Mouse (Mus musculus) urinary bladder, adult 2 months (tissue): ENCODE measurements around the gene Leng8. TPM values are rescaled to one million over a fixed set of nuclear protein-coding genes. Genes with fewer than 3 reads are reported as not detected.
"Not testable (repeated sequence)": the region's sequence is repeated elsewhere in the genome, so short reads cannot be mapped to it uniquely, and the experiment has no call there.

ENCODE experiments used
- DNase-seq: peaks from one replicate; pipeline ENCODE4 v3.0.0; 2022; ENCODE audit warnings: low spot score
- polyA plus RNA-seq: library from polyadenylated mRNA; depleted of rRNA; stranded (reverse); fragments of >200 nt; gene quantifications from 2 replicates; pipeline ENCODE4 v1.2.3, GENCODE M21; 2012

The Leng8 gene
- polyA plus RNA-seq, 1 experiment: 262 TPM

DNA sequence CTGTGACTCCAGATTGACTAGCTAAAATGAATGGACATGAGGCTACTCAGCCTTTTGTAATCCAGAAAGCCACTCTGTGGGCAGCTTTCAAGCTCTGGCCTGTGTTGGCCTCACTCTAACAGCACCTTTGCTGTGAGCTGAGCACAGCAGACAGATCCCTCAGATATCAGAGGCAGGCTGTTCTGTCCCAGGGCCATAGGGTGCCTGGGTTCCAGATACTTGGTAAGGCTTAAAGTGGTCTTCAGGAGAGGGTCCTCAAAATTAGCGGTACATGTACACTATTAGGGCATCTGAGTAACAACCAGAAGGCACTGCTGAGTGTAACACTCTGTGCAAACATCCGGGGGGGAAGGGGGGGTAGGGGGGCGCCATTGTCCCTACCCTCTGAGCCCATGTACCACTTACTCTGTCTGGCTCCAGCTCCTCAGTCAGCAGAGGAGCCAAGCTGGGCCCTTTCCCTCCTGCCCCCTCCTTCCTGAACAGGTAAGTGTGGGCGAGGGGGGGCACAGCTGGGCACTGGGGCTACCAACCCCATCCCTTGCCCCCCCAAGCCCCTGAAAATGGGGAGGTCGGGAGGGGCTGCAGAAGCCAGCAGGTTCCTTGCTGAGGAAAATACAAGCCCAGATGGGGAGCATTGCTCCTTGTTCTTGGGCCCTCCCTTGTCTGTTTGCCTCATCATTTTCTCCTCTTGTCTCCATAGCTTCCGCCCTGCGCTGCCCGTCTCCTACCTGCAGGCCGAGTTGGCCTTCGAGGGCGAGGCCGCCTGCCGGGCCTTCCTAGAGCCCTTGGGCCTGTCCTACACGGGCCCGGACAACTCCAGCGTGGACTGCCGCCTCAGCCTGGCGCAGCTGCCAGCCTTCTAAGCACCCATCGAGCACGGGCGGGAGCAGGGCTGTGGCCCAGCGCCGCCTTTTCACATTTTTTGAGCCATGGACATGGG, 9.7 kb downstream of the Leng8 start:
- DNase-seq: peak; percentile 31

DNA sequence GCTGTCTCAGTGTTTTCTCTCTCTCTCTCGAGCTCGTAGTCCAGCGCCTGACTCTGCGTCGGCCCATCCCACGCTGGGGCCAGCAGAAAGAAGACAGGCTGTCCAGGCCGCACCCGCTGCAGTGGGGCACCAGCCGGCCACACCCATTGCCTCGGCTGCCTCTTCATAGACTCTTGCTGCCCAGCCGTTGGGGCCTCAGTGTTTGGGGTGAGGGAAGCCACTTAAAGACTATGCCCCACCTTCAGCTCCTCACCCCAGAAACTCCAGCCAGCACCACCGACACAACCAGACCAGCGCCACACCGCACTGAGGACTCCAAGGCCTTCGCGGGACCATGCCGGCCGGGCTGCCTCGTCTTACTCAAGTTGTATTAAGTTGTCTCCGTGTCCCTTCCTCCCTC, 10.5 kb downstream of the Leng8 start:
- peak; percentile 20 for DNase-seq

DNA sequence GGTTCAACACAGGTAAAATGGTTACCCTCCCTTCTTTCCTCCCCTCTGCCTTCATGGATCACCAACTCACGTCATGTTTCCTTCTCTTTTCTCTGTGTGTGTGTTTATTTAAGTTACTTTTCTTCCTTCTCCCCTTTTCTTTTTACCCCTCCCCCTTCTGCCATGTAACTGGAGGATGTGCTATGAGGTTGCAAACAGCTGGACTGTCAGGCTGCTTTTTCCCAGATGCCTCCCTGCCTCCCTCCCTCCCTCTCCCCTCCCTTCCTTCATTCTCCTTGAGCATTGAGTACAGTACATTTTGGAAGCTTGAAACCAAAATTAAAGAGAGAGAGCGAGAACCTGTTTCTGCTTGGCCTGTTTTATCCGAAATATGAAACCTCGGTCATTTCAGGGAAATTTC, 11.0 kb downstream of the Leng8 start:
- DNase-seq: no peak

- peak; percentile 32 for DNase-seq
Measured at GRCm38 (mm10) chr7:4148341-4149208, 11.7 kb downstream of the Leng8 start.

DNA sequence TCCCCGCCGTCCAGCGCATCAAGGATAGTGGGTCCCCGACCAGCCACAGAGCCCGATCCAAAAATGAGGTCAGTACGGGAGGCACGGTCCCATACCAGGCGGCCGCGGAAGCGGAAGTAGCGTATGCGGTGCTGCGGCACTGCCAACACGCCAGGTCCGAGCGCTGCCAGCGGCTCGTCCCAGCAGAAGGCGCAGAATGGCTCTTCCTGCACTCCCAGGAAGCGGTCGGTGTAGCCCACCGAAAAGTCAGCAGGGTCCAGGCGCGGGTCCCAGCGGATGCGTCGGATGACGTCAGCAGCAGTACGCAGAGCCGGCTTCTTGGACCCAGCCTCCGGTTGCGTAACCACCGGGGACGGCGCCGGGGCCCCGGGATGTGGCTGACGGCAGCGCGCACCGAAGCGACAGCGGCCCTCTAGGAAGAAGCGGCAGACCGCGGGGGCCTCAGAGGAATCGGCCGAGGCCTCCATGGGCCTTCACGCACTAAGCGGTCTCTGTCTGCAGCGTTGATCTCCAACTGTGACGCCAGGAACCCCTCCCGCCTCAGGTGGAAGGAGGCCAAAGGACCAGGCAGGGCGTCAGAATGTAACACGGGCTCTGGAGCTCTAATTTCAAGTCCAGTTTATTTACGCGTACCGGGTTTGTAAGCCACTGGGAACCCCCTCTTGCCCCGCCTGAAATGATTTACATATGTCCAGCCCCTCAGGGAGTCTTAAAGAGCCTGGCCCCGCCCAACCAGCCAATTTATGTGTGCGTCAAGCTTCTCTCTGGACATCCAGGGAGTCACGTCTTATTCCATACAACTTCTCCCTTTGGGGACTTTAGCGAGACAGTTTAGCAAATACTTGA, 12.6 kb downstream of the Leng8 start:
- DNase-seq: peak; percentile 83

DNA sequence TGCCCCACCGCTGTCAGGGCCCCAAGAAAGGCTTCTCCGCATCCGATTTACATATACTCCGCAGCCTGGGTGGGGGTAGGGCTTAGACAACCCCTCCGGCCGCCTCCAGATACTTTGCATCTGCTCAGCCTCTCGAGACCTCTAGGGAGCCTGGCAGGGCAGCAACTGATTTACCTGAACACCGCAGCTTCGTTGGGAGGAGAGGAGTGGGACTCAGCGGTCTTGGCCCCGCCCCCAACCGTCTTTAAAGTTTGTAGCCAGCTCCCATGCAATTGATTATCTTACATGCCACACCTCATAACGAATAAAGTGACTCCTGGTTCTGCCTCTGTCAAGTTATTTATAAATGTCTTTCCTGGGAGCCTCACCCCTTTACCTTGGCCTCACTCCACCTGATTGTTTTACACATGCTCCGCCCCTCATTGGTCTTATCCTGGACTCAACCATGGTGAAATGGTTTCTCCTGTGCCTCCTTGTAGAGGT, 13.3 kb downstream of the Leng8 start, which contains the start of gene Leng9:
Gene Leng9, minus strand, starts transcription at position 316 of the 483 bp plus-strand sequence.
- no peak for DNase-seq

DNA sequence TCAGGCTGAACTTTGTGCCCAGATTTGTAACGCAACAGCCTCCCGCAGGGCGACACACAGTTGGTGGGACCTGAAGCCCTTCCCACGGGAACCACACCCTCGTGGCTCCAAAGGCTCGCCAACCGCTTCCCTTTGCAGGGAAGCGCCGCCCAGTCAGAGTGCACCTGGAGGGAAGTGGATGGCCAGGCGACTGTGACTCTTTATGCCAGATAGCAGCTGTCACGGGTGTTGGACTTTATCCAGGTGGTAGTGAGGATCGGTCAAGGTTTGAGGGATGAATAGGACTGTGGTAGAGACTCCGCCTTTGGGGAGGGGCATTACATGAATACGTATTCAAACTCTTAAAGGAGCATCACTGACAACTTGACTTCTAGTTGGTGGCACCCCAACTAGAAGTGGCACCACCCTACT, 14.0 kb downstream of the Leng8 start:
- DNase-seq: no peak

GRCm38 (mm10) chr7:4151241-4151640, 14.4 kb downstream of the Leng8 start:
- DNase-seq: no peak

- DNase-seq: no peak
Measured at GRCm38 (mm10) chr7:4154356-4154755, 17.5 kb downstream of the Leng8 start.

- no peak for DNase-seq
Measured at GRCm38 (mm10) chr7:4154976-4155375, 18.1 kb downstream of the Leng8 start.

DNA sequence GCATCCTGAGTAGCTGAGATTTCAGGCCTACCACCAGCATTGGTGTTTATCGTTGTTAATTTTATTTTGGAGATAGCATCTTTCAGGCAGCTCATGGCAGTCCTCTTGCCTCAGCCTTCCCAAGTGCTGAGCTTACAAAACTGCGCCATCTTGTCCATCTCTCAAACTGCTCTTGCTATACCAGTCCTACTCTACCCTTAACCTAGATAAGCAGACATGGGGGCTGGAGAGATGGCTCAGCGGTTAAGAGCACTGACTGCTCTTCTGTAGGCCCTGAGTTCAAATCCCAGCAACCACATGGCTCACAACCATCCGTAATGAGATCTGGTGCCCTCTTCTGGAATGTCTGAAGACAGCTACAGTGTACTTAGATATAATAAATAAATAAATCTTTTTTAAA, 24.8 kb downstream of the Leng8 start:
- not testable (repeated sequence) for DNase-seq

DNA sequence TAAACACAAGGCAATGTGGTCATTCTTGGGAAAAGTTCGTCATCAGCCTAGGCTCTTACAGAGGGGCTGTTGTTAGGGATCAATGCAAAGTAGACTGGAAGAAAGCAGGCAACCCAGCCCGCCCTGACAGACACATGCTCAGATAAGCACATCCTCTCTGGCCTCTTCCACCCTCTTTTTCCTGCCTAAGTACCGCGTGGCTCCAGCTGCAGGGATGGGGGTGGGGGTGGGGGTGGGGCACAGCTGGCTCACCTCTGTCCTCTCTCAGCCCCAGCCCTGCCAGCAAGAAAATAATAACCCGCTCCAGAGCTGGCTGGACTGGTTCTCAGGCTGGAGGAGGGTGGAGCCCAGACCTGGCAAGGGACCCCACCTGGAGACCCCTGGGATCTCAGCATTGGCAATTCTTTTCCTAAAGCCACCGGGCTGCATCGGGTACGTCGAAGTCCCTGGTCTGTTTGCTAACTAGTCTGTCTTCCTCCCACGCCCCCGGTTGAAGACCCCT, 26.8 kb downstream of the Leng8 start:
- DNase-seq: no peak

GRCm38 (mm10) chr7:4164090-4164910, 27.5 kb downstream of the Leng8 start, which contains the start of gene Cdc42ep5:
Gene Cdc42ep5 (minus strand): TSS chr7:4164860.
- DNase-seq: no peak

- DNase-seq: no peak
Measured at GRCm38 (mm10) chr7:4165286-4165685, 28.4 kb downstream of the Leng8 start.

DNA sequence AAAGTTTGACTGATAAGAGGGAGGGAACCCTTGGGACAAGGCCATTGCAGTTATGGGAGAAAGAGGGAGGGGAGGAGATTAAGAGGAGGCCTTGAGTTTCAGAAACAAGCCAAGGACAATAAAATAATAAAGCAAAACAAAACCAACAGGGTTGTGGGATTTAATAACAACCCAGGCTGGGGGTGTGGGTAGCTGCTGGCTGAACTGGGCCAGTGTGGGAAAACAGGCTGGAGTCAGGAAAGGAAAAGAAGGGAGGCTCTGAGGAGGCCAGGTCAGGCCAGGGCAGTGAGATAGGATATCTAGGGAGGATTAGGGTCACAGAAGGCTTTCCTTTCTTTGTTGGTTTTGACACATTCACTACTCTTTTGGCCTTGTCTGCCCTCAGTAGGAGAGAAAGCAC, 30.3 kb downstream of the Leng8 start:
- no peak for DNase-seq

DNA sequence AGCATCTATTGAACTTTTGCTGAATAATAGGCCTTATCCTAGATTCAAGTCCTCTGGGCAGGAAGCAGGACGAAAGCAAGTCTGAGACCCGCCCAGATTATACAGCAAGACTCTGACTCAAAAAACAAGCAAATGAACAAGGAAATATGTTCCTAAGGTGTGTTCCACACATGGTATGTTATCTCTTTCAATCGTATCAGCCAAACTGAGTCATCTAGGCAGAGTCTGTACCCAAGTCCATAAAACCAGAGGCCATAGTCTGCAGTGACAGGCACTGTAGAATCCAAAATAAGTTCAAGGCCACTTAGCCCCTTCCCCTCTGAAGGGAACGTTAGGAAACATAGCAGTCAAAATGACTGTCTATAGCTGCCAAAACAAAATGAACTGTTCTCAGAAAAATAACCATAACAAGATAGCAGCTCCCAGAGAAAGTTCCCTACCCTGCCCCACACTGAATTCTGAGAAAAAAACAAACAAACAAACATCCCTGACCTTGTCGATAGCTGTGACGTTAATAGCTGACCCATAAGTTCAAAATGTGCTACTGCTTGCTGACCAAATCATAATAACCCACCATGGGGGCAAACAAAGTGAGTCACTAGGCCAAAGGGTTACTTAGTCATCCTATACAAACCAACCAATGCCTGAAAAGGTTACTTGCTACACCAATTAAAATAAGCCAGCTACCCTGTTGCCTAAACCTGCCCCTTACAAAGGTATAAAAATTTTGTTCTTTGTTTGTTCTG, 33.5 kb downstream of the Leng8 start:
- DNase-seq: no peak

DNA sequence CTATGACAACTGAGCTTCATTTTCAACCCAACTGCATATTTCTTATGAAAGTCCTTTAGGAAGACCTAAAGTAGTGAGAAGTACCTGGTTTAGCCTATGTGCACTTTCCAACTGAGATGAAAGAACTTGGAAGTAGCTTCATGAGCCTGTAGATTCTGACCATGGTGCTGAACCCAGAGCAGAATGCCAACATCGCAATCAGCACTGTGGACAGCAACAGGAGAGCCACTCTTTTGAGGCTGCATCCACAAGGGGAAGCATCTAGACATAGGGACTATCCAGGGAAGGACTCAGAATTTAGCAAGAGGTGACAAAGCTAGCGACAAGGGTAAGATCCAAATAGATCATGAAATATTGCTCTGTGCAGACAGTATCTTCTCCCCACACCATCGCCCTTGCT, 41.6 kb downstream of the Leng8 start:
- DNase-seq: no peak
